Mouse (Mus musculus): ENCODE measurements around the gene Cers5.
"Not testable (repeated sequence)": the region's sequence is repeated elsewhere in the genome, so short reads cannot be mapped to it uniquely, and the experiment has no call there.

The Cers5 gene

GRCm38 (mm10) chr15:99708176-99708575 lies 64.5 kb downstream of the Cers5 start:
- DNase-seq (ENCODE audit: low spot score): no peak

DNA sequence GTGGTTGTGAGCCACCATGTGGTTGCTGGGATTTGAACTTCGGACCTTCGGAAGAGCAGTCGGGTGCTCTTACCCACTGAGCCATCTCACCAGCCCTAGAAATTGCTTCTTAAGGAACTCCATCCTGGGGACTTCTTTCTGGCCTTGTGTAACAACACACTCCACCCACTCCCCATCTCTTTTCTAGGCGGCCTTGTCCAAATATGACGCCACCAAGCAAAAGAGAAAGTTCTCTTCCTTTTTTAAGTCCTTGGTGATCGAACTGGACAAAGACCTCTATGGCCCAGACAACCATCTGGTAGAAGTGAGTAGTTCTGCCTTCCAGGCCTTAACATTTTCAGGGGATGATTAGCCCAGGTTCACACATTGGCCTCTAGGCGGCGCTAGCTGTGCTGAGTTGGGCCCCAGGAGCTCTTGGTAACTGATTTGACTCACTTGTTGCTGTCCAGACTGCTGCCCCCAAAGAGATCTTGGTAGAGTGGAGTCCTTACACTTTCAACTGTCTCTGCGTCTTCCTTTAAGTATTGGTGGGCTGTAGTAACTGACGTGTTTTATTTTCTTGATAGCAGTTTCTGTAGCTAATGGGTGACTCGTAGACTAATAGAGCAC lies 67.1 kb downstream of the Cers5 start, which contains the start of gene Gm17349:
Gene Gm17349 (minus strand): TSS at position 51 of the 609 bp plus-strand sequence.
- peak; percentile 67 for DNase-seq (ENCODE audit: low spot score)

DNA sequence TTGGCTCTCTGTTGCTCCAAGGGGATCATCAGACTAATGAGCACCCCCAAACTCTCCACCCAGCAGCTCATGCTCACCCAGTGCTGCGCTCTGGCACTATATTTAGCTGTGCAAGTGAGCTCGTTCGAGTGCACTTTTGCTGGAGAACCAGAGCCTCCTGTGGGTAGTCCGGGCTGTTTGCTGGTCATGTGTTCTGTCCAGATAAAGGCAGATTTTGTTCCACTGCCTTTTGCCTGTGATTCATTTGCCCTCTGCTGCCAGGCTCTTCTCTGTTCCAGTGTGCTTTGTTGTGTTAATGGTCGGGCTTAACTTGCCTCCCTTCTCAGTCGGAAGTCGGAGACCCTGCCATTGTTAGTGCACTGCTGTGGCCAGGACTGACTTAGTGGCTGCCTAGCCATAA lies 67.8 kb downstream of the Cers5 start:
- no peak for DNase-seq (ENCODE audit: low spot score)

DNA sequence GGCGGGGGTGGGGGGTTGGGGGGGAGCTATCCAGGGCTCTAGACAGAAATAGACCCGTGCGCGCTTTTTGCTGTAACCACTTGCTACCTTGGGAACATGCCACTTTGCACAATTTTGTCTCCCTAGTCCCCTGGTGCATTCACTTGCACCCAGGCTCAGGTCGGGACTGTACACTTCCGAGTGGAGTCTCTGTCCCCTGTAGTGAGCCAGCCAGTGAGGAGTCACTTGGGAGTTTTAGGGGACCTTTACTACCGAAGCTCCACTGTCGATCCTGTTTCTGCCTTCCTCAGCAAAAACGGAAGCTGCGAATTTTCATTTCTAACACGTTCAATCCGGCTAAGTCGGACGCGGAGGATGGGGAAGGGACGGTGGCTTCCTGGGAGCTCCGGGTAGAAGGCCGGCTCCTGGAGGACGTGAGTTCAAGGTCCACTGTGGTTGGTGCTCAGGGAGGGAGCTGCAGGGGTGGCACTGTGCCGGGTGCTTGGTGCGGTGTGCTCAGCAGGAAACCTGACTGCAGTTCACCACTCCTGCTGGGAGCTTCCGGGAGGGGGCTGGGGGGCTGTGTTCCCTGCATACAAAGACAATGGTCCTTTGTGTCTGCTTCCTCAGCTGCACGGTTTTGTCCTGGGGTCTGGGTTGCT lies 68.5 kb downstream of the Cers5 start:
- no peak for DNase-seq (ENCODE audit: low spot score)

- no peak for DNase-seq (ENCODE audit: low spot score)
Observed at GRCm38 (mm10) chr15:99703676-99704040, 69.0 kb downstream of the Cers5 start.

- DNase-seq (ENCODE audit: low spot score): no peak
Observed at GRCm38 (mm10) chr15:99703104-99703503, 69.6 kb downstream of the Cers5 start.

DNA sequence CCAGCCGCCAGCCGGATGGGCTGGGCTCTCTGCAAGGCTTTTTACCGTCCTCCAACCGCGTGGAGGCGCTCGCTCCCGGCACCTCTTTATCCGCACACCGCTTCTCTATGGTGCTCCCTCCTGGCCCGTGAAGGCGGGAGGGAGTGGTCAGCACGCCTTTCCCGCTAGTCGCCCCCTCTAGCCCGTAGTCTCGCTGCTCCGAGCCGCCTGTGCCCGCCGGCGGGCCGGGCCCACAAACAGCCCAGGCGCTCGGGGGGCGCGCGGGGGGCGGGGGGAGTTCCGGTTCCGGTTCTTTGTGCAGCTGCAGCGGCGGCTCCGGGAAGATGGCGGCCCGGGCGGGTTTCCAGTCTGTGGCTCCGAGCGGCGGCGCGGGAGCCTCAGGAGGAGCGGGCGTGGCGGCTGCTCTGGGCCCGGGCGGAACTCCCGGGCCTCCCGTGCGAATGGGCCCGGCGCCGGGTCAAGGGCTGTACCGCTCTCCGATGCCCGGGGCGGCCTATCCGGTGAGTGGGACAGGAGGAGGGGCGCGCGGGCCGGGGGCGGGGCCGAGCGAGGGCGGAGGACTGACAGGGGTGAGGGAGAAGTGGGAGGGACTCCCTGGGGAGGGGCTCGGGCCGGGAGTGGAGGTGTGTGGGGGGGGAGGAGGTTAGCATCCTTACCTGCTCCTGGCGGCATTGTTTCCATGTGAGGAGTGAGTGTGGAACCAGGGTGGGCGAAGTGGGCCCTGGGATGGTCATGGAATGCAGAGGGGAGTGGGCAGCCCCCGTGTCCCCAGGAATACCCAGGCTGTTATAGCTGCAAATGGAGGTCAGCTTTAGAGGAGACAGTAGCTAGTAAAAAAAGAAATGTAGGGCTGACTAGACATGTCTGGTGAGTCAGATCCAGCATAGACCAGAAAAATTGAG lies 70.4 kb downstream of the Cers5 start, which contains the start of gene Smarcd1:
Gene Smarcd1 (plus strand): TSS at position 131 of the 902 bp plus-strand sequence.
- DNase-seq (ENCODE audit: low spot score): peak; percentile 90

- not testable (repeated sequence) for DNase-seq (ENCODE audit: low spot score)
Observed at GRCm38 (mm10) chr15:99701640-99701998, 71.1 kb downstream of the Cers5 start.

- DNase-seq (ENCODE audit: low spot score): no peak
Observed at GRCm38 (mm10) chr15:99700219-99701106, 72.2 kb downstream of the Cers5 start.

- DNase-seq (ENCODE audit: low spot score): no peak
Observed at GRCm38 (mm10) chr15:99699715-99700114, 73.0 kb downstream of the Cers5 start.

DNA sequence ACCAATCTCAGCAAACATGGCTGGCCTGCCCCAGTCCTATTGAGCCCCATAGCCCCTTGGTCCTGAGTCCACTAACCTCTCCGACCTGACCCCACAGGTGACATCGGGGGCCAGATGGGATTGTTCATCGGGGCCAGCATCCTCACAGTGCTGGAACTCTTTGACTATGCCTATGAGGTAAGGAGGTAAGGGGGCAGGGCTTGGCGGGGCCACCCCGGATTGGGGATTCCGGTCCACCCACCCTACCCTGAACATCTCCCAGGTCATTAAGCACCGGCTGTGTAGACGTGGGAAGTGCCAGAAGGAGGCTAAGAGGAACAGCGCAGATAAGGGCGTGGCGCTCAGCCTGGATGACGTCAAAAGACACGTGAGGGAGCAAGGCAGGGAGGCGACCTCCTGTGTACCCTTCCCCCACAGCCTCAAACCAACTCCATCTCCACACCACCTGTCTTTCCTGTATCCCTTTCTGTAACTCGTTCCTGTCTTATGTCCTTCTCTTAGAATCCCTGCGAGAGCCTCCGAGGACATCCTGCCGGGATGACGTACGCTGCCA lies 74.1 kb downstream of the Cers5 start:
- DNase-seq (ENCODE audit: low spot score): no peak

DNA sequence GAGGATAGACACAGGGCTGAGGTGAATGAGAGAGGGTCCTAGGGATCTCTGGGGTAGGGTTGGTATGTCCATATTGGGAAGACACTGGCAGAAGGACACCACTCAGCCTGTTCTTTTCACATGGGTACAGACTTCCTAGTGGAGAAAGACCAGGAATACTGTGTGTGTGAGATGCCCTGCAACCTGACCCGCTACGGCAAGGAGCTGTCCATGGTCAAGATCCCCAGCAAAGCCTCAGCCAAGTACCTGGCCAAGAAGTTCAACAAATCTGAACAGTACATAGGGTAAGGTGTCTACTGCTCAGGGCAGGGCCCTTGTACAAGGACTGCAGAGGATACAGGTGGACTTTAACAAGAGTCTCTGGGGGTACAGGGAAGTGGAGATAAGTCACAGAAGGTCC lies 75.4 kb downstream of the Cers5 start:
- no peak for DNase-seq (ENCODE audit: low spot score)

DNA sequence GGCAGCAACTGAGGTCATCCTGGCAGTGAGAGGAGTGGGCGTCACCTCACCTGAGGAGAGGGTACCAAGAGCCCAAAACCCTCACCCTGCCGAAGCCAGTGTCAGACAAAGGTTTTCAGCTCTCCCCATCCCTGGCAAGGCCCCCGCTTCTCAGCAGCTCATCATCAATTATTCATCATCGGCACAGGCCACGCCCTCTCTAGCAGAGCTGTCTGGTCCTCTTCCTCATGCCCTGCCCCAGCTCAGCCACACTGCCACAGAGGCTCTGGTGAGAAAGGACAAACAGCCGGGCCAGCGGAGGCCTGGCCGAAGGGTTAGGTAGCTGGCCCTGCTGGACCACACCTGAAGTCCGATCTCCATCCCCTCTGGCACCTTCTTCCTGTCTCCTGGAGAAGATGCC lies 80.7 kb downstream of the Cers5 start:
- DNase-seq (ENCODE audit: low spot score): no peak

GRCm38 (mm10) chr15:99690924-99691323 lies 81.8 kb downstream of the Cers5 start:
- no peak for DNase-seq (ENCODE audit: low spot score)

GRCm38 (mm10) chr15:99688712-99689111 lies 84.0 kb downstream of the Cers5 start:
- peak; percentile 42 for DNase-seq (ENCODE audit: low spot score)
